Mouse (Mus musculus) E14TG2a.4 (cell line): Measurements from ENCODE around the gene Nudt13.
"Not testable (repeated sequence)": the region's sequence is repeated elsewhere in the genome, so short reads cannot be mapped to it uniquely, and the experiment has no call there.

Experiments
- H3K27me3 ChIP-seq: 2 replicates; pipeline ENCODE4 v1.6.1; 2014; ENCODE audit warnings: low read length, control low read depth; ENCODE audit not compliant: insufficient read depth
- H3K36me3 ChIP-seq: 2 replicates; pipeline ENCODE4 v1.6.1; 2014; ENCODE audit warnings: low read length, control low read depth; ENCODE audit not compliant: insufficient read depth
- H3K4me1 ChIP-seq: replicated peaks from 2 replicates; pipeline ENCODE4 v1.6.1; 2014; ENCODE audit warnings: low read depth, low read length, control low read depth
- H3K4me3 ChIP-seq: replicated peaks from 2 replicates; pipeline ENCODE4 v1.5.1; 2014; ENCODE audit warnings: mild to moderate bottlenecking, low read length
- H3K9me3 ChIP-seq: 2 replicates; pipeline ENCODE4 v1.6.1; 2014; ENCODE audit warnings: low read length, control low read depth
- CTCF ChIP-seq: conservative IDR thresholded peaks from 2 replicates; pipeline ENCODE4 v1.5.1; 2014; ENCODE audit warnings: low read length
- NANOG ChIP-seq: IDR thresholded peaks from 2 replicates; pipeline ENCODE4 v1.6.1; 2014; ENCODE audit warnings: borderline replicate concordance, low read length, mixed read lengths
- POU5F1 ChIP-seq: IDR thresholded peaks from 2 replicates; pipeline ENCODE4 v1.6.1; 2014; ENCODE audit warnings: low read length, borderline replicate concordance

Nudt13 gene

GRCm38 (mm10) chr14:20268421-20268820, 26.1 kb upstream of the Nudt13 start:
- TF ChIP-seq CTCF = no peak
- TF ChIP-seq NANOG = no peak
- no peak for TF ChIP-seq POU5F1
- no peak overlapping the region for H3K4me3 ChIP-seq
- H3K9me3 ChIP-seq = no peaks in the 10 kb centered on the region
- no peaks in the 10 kb centered on the region for H3K36me3 ChIP-seq
- peaks cover 1% of the 10 kb centered on the region for H3K27me3 ChIP-seq
- H3K4me1 ChIP-seq = peaks cover 9% of the 10 kb centered on the region

DNA sequence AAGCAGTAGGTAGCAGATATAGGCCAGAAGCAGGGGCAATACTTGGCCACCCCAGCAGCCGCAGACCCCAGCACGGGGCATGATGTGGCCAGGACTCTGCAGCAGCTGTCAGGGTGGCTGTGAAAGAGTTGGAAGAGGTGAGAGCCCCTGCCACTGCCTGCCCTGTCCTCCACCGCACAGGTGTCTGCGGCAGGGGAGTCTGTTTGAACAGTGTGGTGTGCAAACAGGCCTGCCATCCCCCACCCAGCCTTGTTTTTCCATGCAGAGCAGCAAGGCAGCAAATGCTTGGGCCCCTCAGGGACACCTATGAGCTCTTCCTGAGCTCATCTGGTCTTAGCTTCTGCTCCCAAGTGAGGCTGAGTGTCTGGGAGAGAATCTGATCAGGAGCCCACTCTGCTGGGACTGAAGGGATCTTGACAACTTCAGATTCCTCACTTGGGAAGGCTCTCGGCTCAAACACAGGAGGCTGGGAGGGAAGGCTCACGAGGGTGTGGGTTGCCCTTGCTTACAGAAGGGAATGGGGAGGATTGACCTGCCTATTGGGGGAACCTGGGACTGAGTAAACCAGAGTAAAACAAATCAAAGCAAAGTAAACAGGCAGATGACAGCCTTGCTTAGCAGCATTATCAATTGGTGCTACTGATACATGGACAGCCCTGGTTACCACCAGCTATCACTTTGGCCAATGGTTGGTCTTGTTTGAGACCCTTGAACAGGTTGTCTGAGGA, 25.3 kb upstream of the Nudt13 start, which contains the start of gene Kcnk16:
Kcnk16 (minus strand) TSS at position 118 of the 728 bp plus-strand sequence.
- no peaks in the 10 kb centered on the region for H3K9me3 ChIP-seq
- no peaks in the 10 kb centered on the region for H3K27me3 ChIP-seq
- peaks cover 9% of the 10 kb centered on the region for H3K4me1 ChIP-seq
- TF ChIP-seq POU5F1 = no peak
- no peak within 1 kb of the TSS; the same call in 1 of the 2 replicates for H3K4me3 ChIP-seq
- H3K36me3 ChIP-seq = no peaks in the 10 kb centered on the region

DNA sequence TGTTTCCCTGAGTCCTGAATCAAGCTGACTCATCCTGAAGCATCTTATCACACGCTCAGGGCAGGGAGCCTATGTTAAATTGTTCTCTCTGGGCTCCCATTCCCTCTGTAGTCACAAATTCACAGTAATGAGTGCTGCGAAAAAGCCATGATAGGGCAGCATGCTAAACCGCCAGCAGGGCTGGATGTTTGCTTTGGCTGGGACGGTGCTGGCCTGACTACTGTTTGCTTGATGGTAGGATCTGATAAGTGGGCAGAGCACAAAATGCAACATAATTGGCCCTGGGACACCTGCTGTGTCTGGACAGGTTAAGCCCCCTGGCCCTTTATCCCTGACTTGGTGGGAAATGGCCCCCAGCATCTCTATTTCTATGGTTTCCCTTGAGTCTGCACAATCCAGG, 3.1 kb upstream of the Nudt13 start:
- H3K36me3 ChIP-seq = no peaks in the 10 kb centered on the region
- peaks cover 10% of the 10 kb centered on the region for H3K4me1 ChIP-seq
- H3K9me3 ChIP-seq = peaks cover 40% of the 10 kb centered on the region
- H3K4me3 ChIP-seq = no peak overlapping the region
- no peaks in the 10 kb centered on the region for H3K27me3 ChIP-seq
- TF ChIP-seq CTCF (no peak), NANOG (no peak), POU5F1 (no peak)

GRCm38 (mm10) chr14:20294947-20295346, 450 bp downstream of the Nudt13 start:
- TF ChIP-seq CTCF (no peak), NANOG (no peak), POU5F1 (no peak)

GRCm38 (mm10) chr14:20297616-20298015, 3.1 kb downstream of the Nudt13 start:
- H3K4me1 ChIP-seq = peaks cover 27% of the 10 kb centered on the region
- H3K4me3 ChIP-seq = no peak overlapping the region
- no peaks in the 10 kb centered on the region for H3K27me3 ChIP-seq
- no peaks in the 10 kb centered on the region for H3K9me3 ChIP-seq
- no peaks in the 10 kb centered on the region for H3K36me3 ChIP-seq
- TF ChIP-seq POU5F1 (no peak), CTCF (no peak), NANOG (no peak)

More at GRCm38 (mm10) chr14:20294947-20295346, 450 bp downstream of the Nudt13 start:
- Histone ChIP-seq H3K27me3 (no peaks in the 10 kb centered on the region), H3K4me3 (peak overlapping the region; percentile 80), H3K4me1 (peaks cover 22% of the 10 kb centered on the region), H3K36me3 (no peaks in the 10 kb centered on the region), H3K9me3 (peaks cover 9% of the 10 kb centered on the region; the same call in 1 of the 2 replicates)

- H3K27me3 ChIP-seq = no peaks in the 10 kb centered on the region
- TF ChIP-seq NANOG (no peak), CTCF (no peak), POU5F1 (no peak)
- H3K4me3 ChIP-seq = no peak overlapping the region
- no peaks in the 10 kb centered on the region for H3K9me3 ChIP-seq
- H3K4me1 ChIP-seq = peaks cover 27% of the 10 kb centered on the region
- no peaks in the 10 kb centered on the region for H3K36me3 ChIP-seq
These were observed 3.6 kb downstream of the Nudt13 start for GRCm38 (mm10) chr14:20298131-20298530.

DNA sequence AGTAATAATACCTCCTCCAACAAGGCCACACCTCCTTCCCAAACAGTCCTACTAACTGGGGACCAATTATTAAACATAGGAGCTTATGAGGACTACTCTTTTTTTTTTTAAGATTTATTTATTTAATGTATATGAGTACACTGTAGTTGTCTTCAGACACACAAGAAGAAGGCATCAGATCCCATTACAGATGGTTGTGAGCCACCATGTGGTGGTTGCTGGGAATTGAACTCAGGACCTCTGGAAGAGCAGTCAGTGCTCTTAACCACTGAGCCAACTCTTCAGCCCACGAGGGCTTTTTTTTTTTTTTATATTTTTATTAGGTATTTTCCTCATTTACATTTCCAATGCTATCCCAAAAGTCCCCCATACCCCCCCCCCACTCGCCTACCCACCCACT, 10.6 kb downstream of the Nudt13 start:
- H3K36me3 ChIP-seq = peaks cover 24% of the 10 kb centered on the region
- not testable (repeated sequence) for H3K27me3 ChIP-seq, H3K9me3 ChIP-seq, H3K4me3 ChIP-seq, H3K4me1 ChIP-seq

DNA sequence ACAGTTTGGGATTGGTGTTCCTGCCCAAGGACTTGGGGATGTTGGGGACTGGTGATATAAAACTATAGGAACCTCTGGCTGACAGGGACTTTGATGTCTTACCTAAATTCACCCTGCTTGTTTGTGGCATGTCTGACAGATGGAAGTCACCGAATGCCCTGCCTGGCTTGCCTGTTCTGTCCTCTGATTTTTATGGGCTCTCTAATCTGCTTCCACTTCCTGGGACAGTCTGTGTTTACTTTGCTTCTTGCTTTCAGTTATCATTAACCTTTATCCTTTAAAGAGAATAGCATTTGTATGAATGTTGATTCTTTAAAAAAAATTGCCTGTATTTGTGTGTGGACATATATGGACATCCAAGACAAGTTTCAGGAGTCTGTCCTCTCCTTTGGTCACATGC, 20.6 kb downstream of the Nudt13 start:
- Histone ChIP-seq H3K9me3 (no peaks in the 10 kb centered on the region), H3K27me3 (no peaks in the 10 kb centered on the region), H3K36me3 (peaks cover 45% of the 10 kb centered on the region), H3K4me1 (peaks cover 8% of the 10 kb centered on the region), H3K4me3 (no peak overlapping the region)
- TF ChIP-seq CTCF (no peak), NANOG (no peak), POU5F1 (no peak)

GRCm38 (mm10) chr14:20319420-20319819, 24.9 kb downstream of the Nudt13 start:
- no peak for TF ChIP-seq NANOG
- peak; percentile 88 for TF ChIP-seq CTCF
- peaks cover 8% of the 10 kb centered on the region for H3K4me1 ChIP-seq
- peaks cover 60% of the 10 kb centered on the region for H3K36me3 ChIP-seq
- no peak overlapping the region for H3K4me3 ChIP-seq
- no peaks in the 10 kb centered on the region for H3K27me3 ChIP-seq
- H3K9me3 ChIP-seq = no peaks in the 10 kb centered on the region
